Mouse (Mus musculus) v-Abl transformed pro-B cells (cell line): Measurements from ENCODE around the gene Frat2.

Source experiments
- in situ Hi-C, 2 experiments: fragments of 400-800 bp; cut with MboI; formaldehyde crosslinking; loops; one replicate each; pipeline ENCODE4 v1.15.1; 2025; ENCODE audit not compliant: unreplicated experiment in 2 of 2

Gene Frat2

DNA sequence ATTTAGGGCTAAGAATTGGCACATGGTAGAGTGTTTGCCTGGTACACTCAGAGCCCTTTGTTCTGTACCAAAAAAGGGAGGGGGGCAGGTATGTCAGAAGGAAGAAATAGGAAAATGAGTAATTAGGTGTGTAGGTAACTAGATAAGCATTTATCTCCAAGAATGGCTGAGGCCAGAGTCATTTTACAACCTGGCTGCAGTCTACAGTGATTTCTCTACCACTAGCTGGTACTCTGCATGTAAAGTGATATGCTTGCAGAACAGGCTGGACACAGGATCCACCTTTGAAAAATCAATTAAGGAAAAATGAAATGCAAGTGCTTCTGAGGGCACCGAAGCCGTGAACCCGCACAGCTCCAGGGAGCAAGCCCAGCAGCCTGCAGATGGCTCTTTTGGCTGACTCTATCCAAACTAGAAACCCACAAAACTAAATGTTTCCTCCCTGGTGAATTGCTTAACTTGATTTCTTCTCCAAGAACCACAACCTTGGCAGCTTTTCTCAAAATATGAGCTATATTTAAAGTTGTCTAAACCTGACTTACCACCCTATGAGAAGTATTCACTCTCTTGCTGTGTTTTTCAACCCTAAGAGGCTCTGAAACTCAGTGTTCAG is 51.7 kb downstream of the Frat2 start:
- in situ Hi-C loops: no loop called here
